17 mouse cellular contexts compared by ENCODE assay signal in the genomic region with DNA sequence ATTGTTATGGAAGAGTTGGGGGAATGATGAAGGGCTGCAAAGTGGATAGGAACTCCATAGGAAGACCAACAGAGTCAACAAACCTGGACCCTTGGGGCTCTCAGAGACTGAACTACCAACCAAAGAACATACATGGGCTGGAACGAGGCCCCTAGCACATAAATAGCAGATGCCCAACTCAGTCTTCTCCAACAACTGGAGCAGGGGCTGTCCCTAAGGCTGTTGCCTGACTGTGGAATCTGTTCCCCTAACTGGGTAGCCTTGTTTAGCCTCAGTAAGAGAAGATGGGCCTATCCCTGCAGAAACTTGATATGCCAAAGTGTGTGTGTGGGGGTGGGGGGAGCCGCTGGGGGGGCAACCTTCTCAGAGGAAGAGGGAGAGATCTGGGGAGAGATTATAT.
DNase-seq lines count a peak whose midpoint lies in the region; TF ChIP-seq lines count a peak whose summit lies in the region.
"Had no signal": no experiment of that assay in that cellular context is flagged by ENCODE, and none has a peak within 500 bp of the region (broad histone marks: within the 10 kb centered on the region; RNA-seq: fewer than 3 reads in every experiment).

No protein-coding gene starts in this region.

- TF ChIP-seq CTCF in CH12.LX (conservative IDR thresholded peaks at IDR 0.05 in 1 of 2, IDR thresholded peaks at IDR 0.05 in 1 of 2; ENCODE audit: low read depth in 2 of 2, low read length in 2 of 2): no peak

- H3K4me3 ChIP-seq in CH12.LX (replicated peaks in 1 of 3; ENCODE audit: low read depth in 2 of 3, low read length in 2 of 3, poor library complexity in 1 of 3): no peak overlapping the region

- no peak for TF ChIP-seq RAD21 in CH12.LX (IDR thresholded peaks at IDR 0.05; ENCODE audit: low read depth, low read length)

- TF ChIP-seq POLR2A in CH12.LX (IDR thresholded peaks at IDR 0.05; ENCODE audit: low read depth, low read length): no peak

- no peak overlapping the region for H3K9ac ChIP-seq in CH12.LX (ENCODE audit: insufficient read depth, low read depth)

- H3K9me3 ChIP-seq in CH12.LX (replicated peaks; ENCODE audit: low read length): peaks cover 2% of the 10 kb centered on the region
- H3K9me3 ChIP-seq: G1E had no signal

- no peak for TF ChIP-seq EP300 in CH12.LX (IDR thresholded peaks at IDR 0.05; ENCODE audit: low read length)

- in situ Hi-C loops in CH12.LX (cut with MboI; ENCODE audit: low pct_ligation_motif_present, low pct_unique_long_range_greater_than_20kb, low sequenced_read_pairs): no loop called here

- peaks cover 29 to 86% of the 10 kb centered on the region in 2 experiments for H3K4me1 ChIP-seq in CH12.LX (ENCODE audit: control insufficient read depth in 1 of 2, insufficient read depth in 2 of 2)

- dilution Hi-C loops in CH12.LX (cut with MboI; ENCODE audit: extremely low pct_ligation_motif_present, extremely low pct_unique_long_range_greater_than_20kb, low sequenced_read_pairs): no loop called here

- H3K79me2 ChIP-seq in CH12.LX (replicated peaks; ENCODE audit: control insufficient read depth, extremely low read depth, insufficient read depth, poor library complexity, severe bottlenecking): peaks cover 40% of the 10 kb centered on the region

- H3K27ac ChIP-seq in CH12.LX (ENCODE audit: insufficient read depth, low read depth): peak overlapping the region; percentile 42; the same call in 1 of the 2 replicates

- no peaks in the 10 kb centered on the region for H3K27me3 ChIP-seq in CH12.LX (replicated peaks)
- H3K27me3 ChIP-seq: Patski had no signal

- intact Hi-C loops in left cerebral cortex, postnatal 10 days (cut with DNase I): no loop called here

- DNase-seq in heart, adult 11 months: peak; percentile 66
- DNase-seq in heart, adult 9 months (ENCODE audit: low spot score in 2 of 2): no peak
- DNase-seq in CH12.LX (ENCODE audit: extremely low read depth): peak; percentile 66
- DNase-seq in left cerebral cortex, postnatal 10 days (ENCODE audit: extremely low spot score in 1 of 2, low spot score in 2 of 2): no peak
- DNase-seq: adrenal gland, adult 2 months; adrenal gland, adult 8-10 months; adrenal gland, postnatal 10 days; adrenal gland, postnatal 14 days; adrenal gland, postnatal 25 days; adrenal gland, postnatal 36 days; B cell, adult 2 months; cerebellum, adult 11 months; cerebellum, adult 11-12 months; cerebellum, adult 18-20 months; cerebellum, adult 2 months had no signal

- H3K36me3 ChIP-seq in CH12.LX (replicated peaks in 1 of 2; ENCODE audit: control insufficient read depth in 1 of 2, insufficient read depth in 1 of 2, low read length in 1 of 2): peaks cover 15 to 49% of the 10 kb centered on the region in 2 experiments
- H3K36me3 ChIP-seq: G1E had no signal

- H3K4me2 ChIP-seq in CH12.LX (ENCODE audit: insufficient read depth, low read depth, poor library complexity, severe bottlenecking): peak overlapping the region; percentile 6; the same call in 1 of the 2 replicates

TF ChIP-seq in CH12.LX, 34 proteins besides CTCF, POLR2A, EP300 and RAD21:
- TF ChIP-seq ZNF384 (IDR thresholded peaks at IDR 0.05; ENCODE audit: low read depth, low read length) (no peak), MEF2A (IDR thresholded peaks at IDR 0.05; ENCODE audit: borderline replicate concordance, low read depth, low read length) (peak; percentile 49; the same call in 1 of the 2 replicates), MAX (IDR thresholded peaks at IDR 0.05; ENCODE audit: low read length) (no peak)

Comparison
In these comparisons a context has a peak if more than half of its experiments do, and no peak if none do; other contexts are left out.
1. DNase-seq: peak in heart, adult 11 months (single experiment) and CH12.LX (single experiment); none in heart, adult 9 months (0 of 2) and left cerebral cortex, postnatal 10 days (0 of 2).